Mouse (Mus musculus) spleen, embryonic (tissue): Measurements from ENCODE around the gene Trim16.

Experiments used
- CTCF ChIA-PET: fragments of 350-600 bp; sonication (Branson Sonifier 250); formaldehyde crosslinking; loops from one replicate; lab custom pipeline; 2022; lab: Charles Lee

Trim16 gene

GRCm38 (mm10) chr11:62891763-62892162 lies 71.7 kb downstream of the Trim16 start:
- CTCF ChIA-PET, result interaction anchor here (1.0 kb wide), 1 partner anchor 10 kb away, joined by 3 read pairs; no protein-coding TSS in a partner anchor
